Mouse (Mus musculus) frontal cortex, adult 2 months (tissue): Measurements from ENCODE around the gene Olfr859. TPM values are rescaled to one million over a fixed set of nuclear protein-coding genes. Genes with fewer than 3 reads are reported as not detected.
"Not testable (repeated sequence)": the region's sequence is repeated elsewhere in the genome, so short reads cannot be mapped to it uniquely, and the experiment has no call there.

Source experiments
- DNase-seq, 2 experiments: peaks; one replicate each; pipeline ENCODE4 v3.0.0; 2022; ENCODE audit warnings: low spot score in 1 of 2; ENCODE audit errors: extremely low spot score in 1 of 2
- polyA plus RNA-seq: library from polyadenylated mRNA; depleted of rRNA; stranded (reverse); fragments of >200 nt; gene quantifications from 2 replicates; pipeline ENCODE4 v1.2.3, GENCODE M21; 2012; rRNA removed

Gene Olfr859
- polyA plus RNA-seq = 0.04 and 0.06 TPM in 2 replicates

DNA sequence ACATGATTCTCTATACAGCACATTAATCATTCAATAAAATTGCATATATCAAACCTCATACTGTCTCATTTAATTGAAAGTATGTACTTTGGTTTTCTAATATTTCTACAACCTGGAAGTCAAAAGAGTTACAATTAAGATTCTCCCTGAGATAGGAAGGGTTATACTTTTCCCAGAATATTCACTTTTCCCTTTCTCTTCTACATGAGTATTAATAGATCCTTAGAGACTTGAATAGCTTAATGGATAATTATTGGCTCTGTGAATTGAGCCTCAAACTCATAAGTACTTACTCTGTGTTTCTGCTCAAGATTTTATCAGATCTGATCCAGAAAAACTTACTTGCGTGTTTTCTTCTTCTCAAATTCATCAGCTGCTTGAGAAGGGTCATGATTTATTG, at the start of gene Olfr859:
Gene Olfr859, plus strand, starts transcription at position 301 of the 400 bp plus-strand sequence.
- DNase-seq = not testable (repeated sequence)

DNA sequence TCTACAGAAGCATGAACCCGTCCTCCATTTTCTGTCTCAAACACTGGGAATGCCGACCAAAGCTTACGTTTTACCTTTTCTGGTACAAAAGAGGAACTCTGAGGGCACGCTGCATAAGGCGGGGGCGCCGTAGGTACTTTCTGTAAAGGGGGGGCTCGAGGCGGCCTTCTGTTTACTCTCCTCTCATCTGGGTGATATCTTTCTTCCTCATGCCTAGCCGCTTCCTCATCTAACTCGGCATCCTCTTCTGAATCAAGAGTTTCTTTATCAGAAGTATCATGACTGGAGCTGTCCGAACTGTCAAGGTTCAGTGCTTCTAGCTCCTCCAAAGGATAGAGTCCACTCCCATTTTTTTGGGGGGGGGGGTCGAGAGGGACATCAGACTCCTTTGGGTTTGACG, 35.6 kb upstream of the Olfr859 start:
- DNase-seq = no peak

DNA sequence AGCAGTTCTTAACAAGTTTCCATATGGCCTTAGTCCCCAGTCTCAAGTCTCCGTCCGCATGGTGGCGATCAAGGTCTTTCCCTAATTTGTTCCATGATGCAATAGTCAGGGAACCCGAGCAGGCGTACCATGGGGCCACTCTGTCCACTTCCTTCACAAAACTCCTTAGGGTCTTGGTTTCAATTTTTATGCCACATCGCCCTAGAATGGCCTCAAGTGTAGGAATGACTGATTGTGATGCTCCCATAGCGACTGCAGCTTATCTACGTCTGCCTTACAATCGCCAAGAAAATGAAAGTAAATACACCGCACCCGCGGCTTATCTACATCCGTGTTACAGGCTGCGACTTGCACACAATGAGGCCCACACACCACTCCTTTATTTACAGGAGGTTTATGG, 35.0 kb upstream of the Olfr859 start:
- no peak for DNase-seq

DNA sequence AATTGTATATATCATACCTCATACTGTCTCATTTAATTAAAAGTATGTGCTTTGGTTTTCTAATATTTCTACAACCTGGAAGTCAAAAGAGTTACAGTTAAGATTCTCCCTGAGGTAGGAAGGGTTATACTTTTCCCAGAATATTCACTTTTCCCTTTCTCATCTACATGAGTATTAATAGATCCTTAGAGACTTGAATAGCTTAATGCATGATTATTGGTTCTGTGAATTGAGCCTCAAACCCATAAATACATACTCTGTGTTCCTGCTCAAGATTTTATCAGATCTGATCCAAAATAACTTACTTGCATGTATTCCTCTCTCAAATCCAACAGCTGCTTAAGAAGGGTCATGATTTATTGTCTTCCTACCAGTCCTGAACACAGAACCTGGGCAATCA, 24.7 kb upstream of the Olfr859 start, which contains the start of gene Olfr58:
Gene Olfr58, plus strand, starts transcription at position 301 of the 400 bp plus-strand sequence.
- no peak for DNase-seq

DNA sequence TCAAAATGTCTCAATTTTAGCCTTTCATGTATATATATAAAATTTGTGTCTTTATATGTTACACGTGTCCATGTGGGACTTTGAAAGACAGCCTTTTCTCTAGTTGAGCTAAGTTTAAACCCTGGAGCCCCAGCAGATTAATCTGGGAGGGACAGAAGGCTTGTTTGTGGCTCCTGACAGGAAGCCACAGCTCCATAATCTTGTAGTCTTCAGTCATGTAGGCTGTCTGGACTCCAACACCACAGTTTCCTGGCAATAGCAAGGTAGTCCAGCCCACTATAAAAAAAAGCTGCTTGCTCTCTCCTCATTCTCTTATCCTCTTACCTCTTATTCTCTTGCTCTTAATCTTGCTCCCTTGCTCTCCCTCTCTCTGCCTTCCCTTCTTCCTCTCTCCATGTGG, 1.7 kb upstream of the Olfr859 start:
- DNase-seq = no peak

DNA sequence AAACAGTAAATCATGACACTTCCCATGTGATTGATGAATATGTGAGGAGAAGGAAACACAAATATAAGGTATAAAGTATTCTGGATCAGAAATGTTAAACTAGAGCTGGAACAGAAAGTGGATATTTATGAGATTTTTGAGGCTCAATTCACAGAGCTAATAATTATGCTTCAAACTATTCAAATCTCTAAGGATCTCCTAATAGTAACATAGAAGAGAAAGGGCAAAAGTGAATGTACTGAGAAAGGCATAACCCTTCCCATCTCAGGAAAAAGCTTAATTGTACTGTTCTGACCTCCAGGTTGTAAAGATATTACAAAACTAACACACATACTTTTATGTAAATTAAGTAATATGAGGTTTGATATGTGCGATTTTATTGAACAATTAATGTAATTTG, 44.9 kb downstream of the Olfr859 start, which contains the start of gene Olfr860:
Gene Olfr860, minus strand, starts transcription at position 101 of the 400 bp plus-strand sequence.
- no peak for DNase-seq

Other genes with a start within 250 kb of the Olfr859 start
- not detected in 2 replicates for gene Olfr854, start 237.5 kb upstream of the Olfr859 start, polyA plus RNA-seq
- not detected in 2 replicates for gene Olfr855, start 222.3 kb upstream of the Olfr859 start, polyA plus RNA-seq
- 21.5 and 25.5 TPM in 2 replicates for gene Zfp317, start 182.8 kb upstream of the Olfr859 start, polyA plus RNA-seq
- gene Olfr857, start 95.5 kb upstream of the Olfr859 start, polyA plus RNA-seq = 0.14 TPM in 1 of 2 replicates, not detected in the other
- not detected in 2 replicates for gene Olfr58, start 24.6 kb upstream of the Olfr859 start, polyA plus RNA-seq
- gene Olfr860, start 44.8 kb downstream of the Olfr859 start, polyA plus RNA-seq = not detected in 2 replicates
- gene Olfr862, start 83.1 kb downstream of the Olfr859 start, polyA plus RNA-seq = not detected in 2 replicates
- not detected in 2 replicates for gene Olfr77, start 112.0 kb downstream of the Olfr859 start, polyA plus RNA-seq
- gene Olfr866, start 223.1 kb downstream of the Olfr859 start, polyA plus RNA-seq = not detected in 2 replicates